Mouse (Mus musculus) lung, postnatal 10 days (tissue): ENCODE results near the gene Fscn1.

ENCODE experiments used
- DNase-seq: peaks from one replicate; pipeline ENCODE4 v3.0.0; 2021

Gene Fscn1

GRCm38 (mm10) chr5:142936336-142936719, 23.8 kb upstream of the Fscn1 start:
- DNase-seq: peak; percentile 86

GRCm38 (mm10) chr5:142937956-142938727, 22.0 kb upstream of the Fscn1 start:
- peak; percentile 78 for DNase-seq

- DNase-seq: no peak
Measured at GRCm38 (mm10) chr5:142940393-142940792, 19.8 kb upstream of the Fscn1 start.

GRCm38 (mm10) chr5:142944979-142945682, 15.0 kb upstream of the Fscn1 start:
- peak; percentile 72 for DNase-seq

GRCm38 (mm10) chr5:142947460-142947859, 12.7 kb upstream of the Fscn1 start:
- DNase-seq: no peak

GRCm38 (mm10) chr5:142949580-142949979, 10.6 kb upstream of the Fscn1 start:
- no peak for DNase-seq

GRCm38 (mm10) chr5:142950405-142950804, 9.7 kb upstream of the Fscn1 start:
- DNase-seq: no peak

- no peak for DNase-seq
Measured at GRCm38 (mm10) chr5:142953641-142954040, 6.5 kb upstream of the Fscn1 start.

GRCm38 (mm10) chr5:142956956-142957703, 3.0 kb upstream of the Fscn1 start:
- DNase-seq: no peak

- no peak for DNase-seq
Measured at GRCm38 (mm10) chr5:142958464-142958863, 1.7 kb upstream of the Fscn1 start.

- DNase-seq: no peak
Measured at GRCm38 (mm10) chr5:142959156-142959555, 987 bp upstream of the Fscn1 start.

GRCm38 (mm10) chr5:142960775-142961271, 680 bp downstream of the Fscn1 start:
- peak; percentile 31 for DNase-seq

GRCm38 (mm10) chr5:142961398-142961880, 1.3 kb downstream of the Fscn1 start:
- DNase-seq: peak; percentile 73

GRCm38 (mm10) chr5:142961881-142962443, 1.8 kb downstream of the Fscn1 start:
- peak; percentile 90 for DNase-seq

GRCm38 (mm10) chr5:142962444-142962961, 2.4 kb downstream of the Fscn1 start:
- DNase-seq: peak; percentile 48

- DNase-seq: peak; percentile 79
Measured at GRCm38 (mm10) chr5:142963003-142963704, 3.0 kb downstream of the Fscn1 start.

GRCm38 (mm10) chr5:142963705-142964494, 3.8 kb downstream of the Fscn1 start:
- peak; percentile 34 for DNase-seq

GRCm38 (mm10) chr5:142964650-142965049, 4.5 kb downstream of the Fscn1 start:
- no peak for DNase-seq

GRCm38 (mm10) chr5:142968411-142968810, 8.3 kb downstream of the Fscn1 start:
- no peak for DNase-seq

- no peak for DNase-seq
Measured at GRCm38 (mm10) chr5:142973971-142974370, 13.8 kb downstream of the Fscn1 start.

GRCm38 (mm10) chr5:142974598-142975121, 14.5 kb downstream of the Fscn1 start:
- DNase-seq: peak; percentile 87
